Mouse (Mus musculus): ENCODE measurements around the gene Tspo2.

DNA sequence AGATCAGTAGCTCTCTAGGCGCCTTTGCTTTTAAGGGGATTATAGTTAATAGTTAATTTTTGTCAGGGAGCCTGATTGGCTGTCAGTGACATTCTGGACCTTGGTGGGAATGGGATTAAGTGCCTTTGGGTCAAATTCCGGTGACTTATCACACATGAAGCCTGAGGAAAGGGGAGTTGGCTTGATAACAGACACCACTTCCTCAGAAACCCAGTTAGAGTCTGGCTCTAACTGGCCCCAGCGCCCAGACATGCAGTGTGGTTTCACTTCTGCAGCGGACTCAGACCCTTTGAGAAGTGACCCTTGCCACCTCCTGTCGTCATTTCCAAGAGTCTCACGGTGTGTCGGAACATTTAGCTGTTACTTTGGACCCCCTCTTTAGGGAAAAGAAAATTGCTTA is 33.1 kb downstream of the Tspo2 start:
- TF ChIP-seq CTCF (conservative IDR thresholded peaks at IDR 0.05; ENCODE audit: insufficient read depth, insufficient read length, low read depth, low read length) = no peak
- no peak for TF ChIP-seq POLR2A (IDR thresholded peaks at IDR 0.05; ENCODE audit: low read depth, low read length)
